Mouse (Mus musculus) liver, adult 2 months (tissue): ENCODE results near the gene Slc9a3r2.

Experiments
- CTCF ChIP-seq: fragments of 200-500 bp; IDR thresholded peaks from 2 replicates; pipeline ENCODE4 v1.5.1; 2011; ENCODE audit warnings: low read depth, low read length, control low read depth
- POLR2A ChIP-seq: fragments of 200-500 bp; IDR thresholded peaks from 2 replicates; pipeline ENCODE4 v1.6.1; 2011; ENCODE audit warnings: low read length, control low read depth; ENCODE audit not compliant: insufficient read depth; ENCODE audit errors: extremely low read depth

DNA sequence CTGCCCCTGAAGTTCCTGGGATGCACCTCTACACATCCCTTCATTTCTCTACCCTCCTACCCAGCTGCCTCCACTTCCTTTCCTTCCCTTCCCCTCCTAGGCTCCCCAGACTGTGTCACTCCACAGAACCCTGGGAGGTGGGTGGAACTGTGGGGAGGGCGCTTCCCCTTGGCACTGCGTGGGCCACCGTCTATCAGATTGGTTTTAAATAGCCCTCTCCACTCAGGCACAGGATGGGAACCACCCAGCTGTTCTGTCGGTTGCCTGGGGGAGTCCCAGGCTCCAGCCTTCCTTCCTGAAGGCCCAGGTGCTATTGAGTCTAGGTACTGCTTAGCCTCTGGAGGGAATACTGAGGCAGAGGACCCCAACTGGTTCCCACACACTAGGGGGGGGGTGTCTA lies 15.1 kb downstream of the Slc9a3r2 start:
- TF ChIP-seq CTCF (no peak), POLR2A (no peak)
